Mouse (Mus musculus) thymus, postnatal 14 days (tissue): Measurements from ENCODE around the gene Srxn1.

ENCODE experiments used
- DNase-seq: peaks from one replicate; pipeline ENCODE4 v3.0.0; 2021

Gene Srxn1

GRCm38 (mm10) chr2:152122896-152123295 is 17.6 kb downstream of the Srxn1 start:
- DNase-seq, result no peak

- no peak for DNase-seq
Measured at GRCm38 (mm10) chr2:152128597-152128996, 23.3 kb downstream of the Srxn1 start.

GRCm38 (mm10) chr2:152129778-152130177 is 24.5 kb downstream of the Srxn1 start:
- no peak for DNase-seq

GRCm38 (mm10) chr2:152132016-152132415 is 26.7 kb downstream of the Srxn1 start:
- no peak for DNase-seq

- DNase-seq, result no peak
Measured at GRCm38 (mm10) chr2:152132691-152133090, 27.4 kb downstream of the Srxn1 start.

GRCm38 (mm10) chr2:152139191-152139987 is 34.1 kb downstream of the Srxn1 start:
- no peak for DNase-seq

GRCm38 (mm10) chr2:152140941-152141340 is 35.6 kb downstream of the Srxn1 start:
- no peak for DNase-seq

- DNase-seq, result no peak
Measured at GRCm38 (mm10) chr2:152141491-152141890, 36.2 kb downstream of the Srxn1 start.

GRCm38 (mm10) chr2:152142046-152142445 is 36.7 kb downstream of the Srxn1 start:
- no peak for DNase-seq

GRCm38 (mm10) chr2:152142571-152142970 is 37.3 kb downstream of the Srxn1 start:
- no peak for DNase-seq

GRCm38 (mm10) chr2:152143279-152144157 is 38.2 kb downstream of the Srxn1 start, which contains the start of gene Tcf15:
TSS of gene Tcf15 (plus strand) at chr2:152143561.
- DNase-seq, result peak; percentile 10

GRCm38 (mm10) chr2:152144158-152144450 is 38.8 kb downstream of the Srxn1 start:
- DNase-seq, result no peak

GRCm38 (mm10) chr2:152144501-152144900 is 39.2 kb downstream of the Srxn1 start:
- DNase-seq, result no peak

- DNase-seq, result no peak
Measured at GRCm38 (mm10) chr2:152145711-152146110, 40.4 kb downstream of the Srxn1 start.

GRCm38 (mm10) chr2:152147079-152147478 is 41.8 kb downstream of the Srxn1 start:
- DNase-seq, result no peak

GRCm38 (mm10) chr2:152148675-152149074 is 43.4 kb downstream of the Srxn1 start:
- DNase-seq, result no peak

GRCm38 (mm10) chr2:152149891-152150290 is 44.6 kb downstream of the Srxn1 start:
- no peak for DNase-seq

- DNase-seq, result no peak
Measured at GRCm38 (mm10) chr2:152150373-152150772, 45.1 kb downstream of the Srxn1 start.

GRCm38 (mm10) chr2:152153361-152153760 is 48.0 kb downstream of the Srxn1 start:
- DNase-seq, result no peak

GRCm38 (mm10) chr2:152155414-152156208 is 50.3 kb downstream of the Srxn1 start:
- no peak for DNase-seq

GRCm38 (mm10) chr2:152156471-152156870 is 51.2 kb downstream of the Srxn1 start:
- DNase-seq, result no peak

GRCm38 (mm10) chr2:152159487-152159886 is 54.2 kb downstream of the Srxn1 start:
- no peak for DNase-seq
